Mouse (Mus musculus): ENCODE measurements around the gene Apbb1. TPM values are rescaled to one million over a fixed set of nuclear protein-coding genes. Genes with fewer than 3 reads are reported as not detected.

Apbb1 gene
- polyA plus RNA-seq, 1 experiment, result 0.01 TPM

DNA sequence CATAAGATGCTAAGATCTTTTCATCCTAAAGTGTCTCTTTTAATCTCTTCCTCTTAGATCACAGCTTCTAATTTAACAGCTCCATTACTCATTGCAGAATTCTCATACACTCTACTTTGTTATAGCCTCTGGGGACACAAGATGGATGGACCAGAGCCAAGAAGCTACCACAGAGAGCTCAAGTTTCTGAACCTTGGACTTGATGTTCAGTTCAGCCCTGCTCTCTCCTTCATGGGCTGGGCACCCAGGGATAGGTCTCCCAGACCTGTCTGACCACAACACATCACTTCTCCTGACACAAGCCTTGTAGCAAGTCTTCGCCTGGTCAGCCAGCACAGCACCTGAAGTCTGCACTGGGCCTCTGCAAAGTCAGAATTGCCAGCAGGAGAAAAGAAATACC lies 32.9 kb upstream of the Apbb1 start:
- no peaks in the 10 kb centered on the region for H3K27me3 ChIP-seq (ENCODE audit: control insufficient read depth)
- TF ChIP-seq GATA1 (IDR thresholded peaks at IDR 0.05; ENCODE audit: low read length) (no peak), TAL1 (IDR thresholded peaks at IDR 0.05; ENCODE audit: low read length) (no peak)
- H3K36me3 ChIP-seq (ENCODE audit: control insufficient read depth), result peaks cover 19% of the 10 kb centered on the region; the same call in 1 of the 2 replicates
- H3K9me3 ChIP-seq (ENCODE audit: control insufficient read depth, low read length), result no peaks in the 10 kb centered on the region
- H3K4me3 ChIP-seq (replicated peaks), result no peak overlapping the region
- H3K4me1 ChIP-seq (ENCODE audit: control insufficient read depth), result 0 out of 2 replicates have a peak, but pooled peaks cover 2% of the 10 kb centered on the region

GRCm38 (mm10) chr7:105611767-105612166 lies 30.3 kb upstream of the Apbb1 start:
- Histone ChIP-seq H3K27me3 (ENCODE audit: control insufficient read depth) (no peaks in the 10 kb centered on the region), H3K4me1 (ENCODE audit: control insufficient read depth) (0 out of 2 replicates have a peak, but pooled peaks cover 2% of the 10 kb centered on the region), H3K4me3 (replicated peaks) (no peak overlapping the region), H3K36me3 (ENCODE audit: control insufficient read depth) (peaks cover 9% of the 10 kb centered on the region; the same call in 1 of the 2 replicates), H3K9me3 (ENCODE audit: control insufficient read depth, low read length) (no peaks in the 10 kb centered on the region)
- TF ChIP-seq TAL1 (IDR thresholded peaks at IDR 0.05; ENCODE audit: low read length) (no peak), GATA1 (IDR thresholded peaks at IDR 0.05; ENCODE audit: low read length) (no peak)

DNA sequence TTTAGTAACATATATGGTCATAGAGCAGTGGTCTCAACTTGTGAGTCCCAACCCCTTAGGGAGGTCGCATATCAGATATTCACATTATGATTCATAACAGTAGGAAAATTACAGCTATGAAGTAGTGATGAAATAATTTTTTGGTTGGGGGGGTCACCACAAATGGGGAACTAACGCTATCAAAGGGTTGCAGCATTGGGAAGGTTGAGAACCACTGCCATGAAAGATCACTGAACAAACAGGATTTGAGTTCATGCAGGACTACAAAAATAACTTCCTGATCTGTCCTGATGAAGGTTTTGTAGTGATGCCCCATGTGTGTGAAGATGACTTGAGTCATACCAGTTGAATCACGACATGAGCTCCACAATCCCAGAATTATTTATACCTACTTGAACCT lies 27.0 kb upstream of the Apbb1 start:
- H3K4me1 ChIP-seq (ENCODE audit: control insufficient read depth), result no peaks in the 10 kb centered on the region
- H3K9me3 ChIP-seq (ENCODE audit: control insufficient read depth, low read length), result no peaks in the 10 kb centered on the region
- H3K36me3 ChIP-seq (ENCODE audit: control insufficient read depth), result peaks cover 9% of the 10 kb centered on the region; the same call in 1 of the 2 replicates
- TF ChIP-seq TAL1 (IDR thresholded peaks at IDR 0.05; ENCODE audit: low read length) (no peak), GATA1 (IDR thresholded peaks at IDR 0.05; ENCODE audit: low read length) (no peak)
- H3K27me3 ChIP-seq (ENCODE audit: control insufficient read depth), result no peaks in the 10 kb centered on the region
- no peak overlapping the region for H3K4me3 ChIP-seq (replicated peaks)

- Histone ChIP-seq H3K4me3 (replicated peaks) (no peak overlapping the region), H3K9me3 (ENCODE audit: control insufficient read depth, low read length) (no peaks in the 10 kb centered on the region), H3K4me1 (ENCODE audit: control insufficient read depth) (no peaks in the 10 kb centered on the region), H3K27me3 (ENCODE audit: control insufficient read depth) (no peaks in the 10 kb centered on the region), H3K36me3 (ENCODE audit: control insufficient read depth) (no peaks in the 10 kb centered on the region)
- TF ChIP-seq GATA1 (IDR thresholded peaks at IDR 0.05; ENCODE audit: low read length) (no peak), TAL1 (IDR thresholded peaks at IDR 0.05; ENCODE audit: low read length) (no peak)
Measured at GRCm38 (mm10) chr7:105602860-105603623, 21.6 kb upstream of the Apbb1 start.

- H3K9me3 ChIP-seq (ENCODE audit: control insufficient read depth, low read length), result no peaks in the 10 kb centered on the region
- H3K36me3 ChIP-seq (ENCODE audit: control insufficient read depth), result peaks cover 4% of the 10 kb centered on the region; the same call in 1 of the 2 replicates
- no peak overlapping the region for H3K4me3 ChIP-seq (replicated peaks)
- peaks cover 5% of the 10 kb centered on the region; the same call in 1 of the 2 replicates for H3K4me1 ChIP-seq (ENCODE audit: control insufficient read depth)
- H3K27me3 ChIP-seq (ENCODE audit: control insufficient read depth), result no peaks in the 10 kb centered on the region
- TF ChIP-seq TAL1 (IDR thresholded peaks at IDR 0.05; ENCODE audit: low read length) (no peak), GATA1 (IDR thresholded peaks at IDR 0.05; ENCODE audit: low read length) (no peak)
Measured at GRCm38 (mm10) chr7:105590097-105590496, 8.6 kb upstream of the Apbb1 start.

- TF ChIP-seq TAL1 (IDR thresholded peaks at IDR 0.05; ENCODE audit: low read length) (no peak), GATA1 (IDR thresholded peaks at IDR 0.05; ENCODE audit: low read length) (no peak)
Measured at GRCm38 (mm10) chr7:105588325-105588912, 7.0 kb upstream of the Apbb1 start.

GRCm38 (mm10) chr7:105581959-105582358 lies 506 bp upstream of the Apbb1 start:
- Histone ChIP-seq H3K9me3 (ENCODE audit: control insufficient read depth, low read length) (no peaks in the 10 kb centered on the region), H3K4me3 (replicated peaks) (no peak overlapping the region), H3K4me1 (ENCODE audit: control insufficient read depth) (peaks cover 9% of the 10 kb centered on the region), H3K27me3 (ENCODE audit: control insufficient read depth) (peaks cover 34% of the 10 kb centered on the region), H3K36me3 (ENCODE audit: control insufficient read depth) (no peaks in the 10 kb centered on the region)
- TF ChIP-seq GATA1 (IDR thresholded peaks at IDR 0.05; ENCODE audit: low read length) (no peak), TAL1 (IDR thresholded peaks at IDR 0.05; ENCODE audit: low read length) (no peak)

More at GRCm38 (mm10) chr7:105588325-105588912, 7.0 kb upstream of the Apbb1 start:
- H3K4me1 ChIP-seq (ENCODE audit: control insufficient read depth), result peaks cover 5% of the 10 kb centered on the region; the same call in 1 of the 2 replicates
- peaks cover 4% of the 10 kb centered on the region; the same call in 1 of the 2 replicates for H3K36me3 ChIP-seq (ENCODE audit: control insufficient read depth)
- H3K9me3 ChIP-seq (ENCODE audit: control insufficient read depth, low read length), result no peaks in the 10 kb centered on the region
- H3K4me3 ChIP-seq (replicated peaks), result no peak overlapping the region
- H3K27me3 ChIP-seq (ENCODE audit: control insufficient read depth), result no peaks in the 10 kb centered on the region

DNA sequence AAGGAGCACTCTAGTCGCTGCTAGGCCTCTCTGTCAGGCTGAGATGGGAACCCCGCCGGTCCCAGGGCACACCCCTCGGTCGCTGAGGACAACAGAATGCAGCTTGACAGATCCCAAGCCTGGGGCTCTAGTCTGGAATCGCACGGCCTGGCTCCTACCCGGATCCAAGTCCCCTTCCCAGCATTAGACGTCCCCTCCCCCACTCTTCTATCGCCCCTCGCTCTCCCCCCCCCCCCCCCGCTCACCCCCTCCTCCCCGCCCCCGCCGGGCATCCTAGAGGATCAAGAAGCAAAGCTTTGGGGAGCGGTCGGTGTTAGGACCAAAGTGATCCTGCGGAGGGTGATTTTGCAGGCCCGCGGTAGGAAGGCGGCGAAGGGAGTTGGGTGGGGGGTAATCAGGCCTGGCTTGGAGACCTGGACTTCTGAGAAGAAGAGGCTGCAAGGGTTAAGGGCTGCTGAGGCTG lies 795 bp downstream of the Apbb1 start:
- Histone ChIP-seq H3K36me3 (ENCODE audit: control insufficient read depth) (no peaks in the 10 kb centered on the region), H3K4me3 (replicated peaks) (peak overlapping the region; percentile 63), H3K9me3 (ENCODE audit: control insufficient read depth, low read length) (no peaks in the 10 kb centered on the region), H3K27me3 (ENCODE audit: control insufficient read depth) (peaks cover 34% of the 10 kb centered on the region), H3K4me1 (ENCODE audit: control insufficient read depth) (peaks cover 9% of the 10 kb centered on the region)
- TF ChIP-seq TAL1 (IDR thresholded peaks at IDR 0.05; ENCODE audit: low read length) (no peak), GATA1 (IDR thresholded peaks at IDR 0.05; ENCODE audit: low read length) (no peak)

DNA sequence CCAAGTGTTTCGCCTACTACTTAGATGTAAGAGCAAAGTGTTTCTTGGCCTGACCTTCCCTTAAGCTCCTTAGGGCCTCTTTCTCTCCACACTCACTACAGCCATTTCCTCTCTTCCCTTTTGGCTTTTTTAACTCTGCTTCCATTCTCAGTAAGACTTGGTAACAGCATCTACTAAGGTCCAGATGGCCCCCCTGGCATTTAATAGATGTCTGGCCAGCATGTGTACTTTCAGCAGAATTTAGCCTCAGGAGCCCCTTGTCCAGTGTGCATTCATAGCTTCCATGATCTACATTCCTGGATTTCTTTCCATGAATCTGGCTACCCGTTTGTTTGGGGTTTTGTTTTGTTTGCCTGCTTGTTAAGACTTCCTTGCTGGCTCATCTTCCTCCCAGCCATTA lies 3.0 kb downstream of the Apbb1 start:
- Histone ChIP-seq H3K9me3 (ENCODE audit: control insufficient read depth, low read length) (no peaks in the 10 kb centered on the region), H3K36me3 (ENCODE audit: control insufficient read depth) (no peaks in the 10 kb centered on the region), H3K4me1 (ENCODE audit: control insufficient read depth) (peaks cover 9% of the 10 kb centered on the region), H3K27me3 (ENCODE audit: control insufficient read depth) (peaks cover 34% of the 10 kb centered on the region), H3K4me3 (replicated peaks) (no peak overlapping the region)
- TF ChIP-seq GATA1 (IDR thresholded peaks at IDR 0.05; ENCODE audit: low read length) (no peak), TAL1 (IDR thresholded peaks at IDR 0.05; ENCODE audit: low read length) (no peak)

Measured in erythroblast, embryonic 14.5 days (primary cell).